In genomic region chr3:60531286-60531685, GRCm38 (mm10) we compare ENCODE assay signal across 11 mouse cellular contexts. TPM values are rescaled to one million over a fixed set of nuclear protein-coding genes. Genes with fewer than 3 reads are reported as not detected.
DNase-seq lines count a peak whose midpoint lies in the region; ATAC-seq lines count a peak whose summit lies in the region.
"Had no signal": no experiment of that assay in that cellular context is flagged by ENCODE, and none has a peak within 500 bp of the region (broad histone marks: within the 10 kb centered on the region; RNA-seq: fewer than 3 reads in every experiment).

No protein-coding gene starts in this region.

- WGBS in forebrain, embryonic 14.5 days, result 23% methylated on average over 5 of the region's 5 CpGs
- 54% methylated on average over 5 of the region's 5 CpGs for WGBS in forebrain, embryonic 12.5 days
- WGBS in limb, embryonic 13.5 days, result 34% methylated on average over 5 of the region's 5 CpGs
- WGBS in limb, embryonic 10.5 days, result 75% methylated on average over 5 of the region's 5 CpGs
- 1% methylated on average over 5 of the region's 5 CpGs for WGBS in macrophage (ENCODE audit: missing documents)

- peaks cover 24% of the 10 kb centered on the region for H3K4me1 ChIP-seq in forebrain, embryonic 14.5 days (ENCODE audit: control insufficient read depth, insufficient read depth, low read length)
- H3K4me1 ChIP-seq in forebrain, embryonic 12.5 days, result peaks cover 32% of the 10 kb centered on the region
- peaks cover 39% of the 10 kb centered on the region for H3K4me1 ChIP-seq in limb, embryonic 13.5 days
- H3K4me1 ChIP-seq in limb, embryonic 10.5 days, result peaks cover 21% of the 10 kb centered on the region

- H3K9ac ChIP-seq in forebrain, embryonic 14.5 days (ENCODE audit: low read length), result peak overlapping the region; percentile 13; the same call in 1 of the 2 replicates
- no peak overlapping the region for H3K9ac ChIP-seq in forebrain, embryonic 12.5 days
- no peak overlapping the region for H3K9ac ChIP-seq in limb, embryonic 13.5 days

- H3K4me2 ChIP-seq in forebrain, embryonic 14.5 days (ENCODE audit: low read length), result peak overlapping the region; percentile 0; the same call in 1 of the 2 replicates
- no peak overlapping the region for H3K4me2 ChIP-seq in forebrain, embryonic 12.5 days
- peak overlapping the region; percentile 39 for H3K4me2 ChIP-seq in limb, embryonic 13.5 days (replicated peaks)

- no peak for DNase-seq in forebrain, embryonic 14.5 days (ENCODE audit: low spot score)
- DNase-seq in limb, embryonic 10.5 days (ENCODE audit: low spot score), result no peak
- DNase-seq in thymus, postnatal 36 days, result no peak
- DNase-seq: cerebellum, adult 8-10 months; lung, adult 2 months had no signal

- H3K36me3 ChIP-seq in forebrain, embryonic 14.5 days (ENCODE audit: control insufficient read depth, insufficient read depth, low read length), result no peaks in the 10 kb centered on the region
- no peaks in the 10 kb centered on the region for H3K36me3 ChIP-seq in forebrain, embryonic 12.5 days (replicated peaks)
- no peaks in the 10 kb centered on the region for H3K36me3 ChIP-seq in limb, embryonic 13.5 days
- 0 out of 2 replicates have a peak, but pooled peaks cover 4% of the 10 kb centered on the region for H3K36me3 ChIP-seq in limb, embryonic 10.5 days
- peaks cover 12% of the 10 kb centered on the region; the same call in 1 of the 2 replicates for H3K36me3 ChIP-seq in macrophage (ENCODE audit: inconsistent target)

- peaks cover 100% of the 10 kb centered on the region for H3K79me2 ChIP-seq in macrophage (ENCODE audit: inconsistent target)

- no peaks in the 10 kb centered on the region for H3K9me3 ChIP-seq in forebrain, embryonic 14.5 days (replicated peaks; ENCODE audit: control insufficient read depth, low read length)
- H3K9me3 ChIP-seq in forebrain, embryonic 12.5 days, result no peaks in the 10 kb centered on the region
- no peaks in the 10 kb centered on the region for H3K9me3 ChIP-seq in limb, embryonic 13.5 days
- no peaks in the 10 kb centered on the region for H3K9me3 ChIP-seq in limb, embryonic 10.5 days (replicated peaks)

- no peaks in the 10 kb centered on the region for H3K27me3 ChIP-seq in forebrain, embryonic 14.5 days (replicated peaks; ENCODE audit: control insufficient read depth, insufficient read depth, low read length)
- H3K27me3 ChIP-seq in forebrain, embryonic 12.5 days, result no peaks in the 10 kb centered on the region
- H3K27me3 ChIP-seq in limb, embryonic 13.5 days, result no peaks in the 10 kb centered on the region
- H3K27me3 ChIP-seq in limb, embryonic 10.5 days (ENCODE audit: low read depth, poor library complexity, severe bottlenecking), result no peaks in the 10 kb centered on the region

- no peak overlapping the region for H3K27ac ChIP-seq in forebrain, embryonic 14.5 days (ENCODE audit: low read depth, low read length)
- no peak overlapping the region for H3K27ac ChIP-seq in forebrain, embryonic 12.5 days
- H3K27ac ChIP-seq in limb, embryonic 13.5 days, result no peak overlapping the region
- no peak overlapping the region for H3K27ac ChIP-seq in limb, embryonic 10.5 days
- H3K27ac ChIP-seq in macrophage, result peak overlapping the region; percentile 18; the same call in 1 of the 2 replicates
- H3K27ac ChIP-seq: kidney, postnatal 0 days had no signal

- ATAC-seq in forebrain, embryonic 14.5 days, result no peak
- no peak for ATAC-seq in forebrain, embryonic 12.5 days (ENCODE audit: low FRiP score)
- no peak for ATAC-seq in limb, embryonic 13.5 days (ENCODE audit: low FRiP score, low read depth)
- ATAC-seq in common myeloid progenitor, adult 5-6 weeks (replicated peaks; ENCODE audit: low read depth, poor library complexity, severe bottlenecking), result peak; percentile 17
- no peak for ATAC-seq in cerebellum, adult (ENCODE audit: insufficient number of reproducible peaks, low FRiP score, low TSS enrichment)

- H3K4me3 ChIP-seq in forebrain, embryonic 14.5 days (ENCODE audit: low read depth, low read length), result no peak overlapping the region
- H3K4me3 ChIP-seq in forebrain, embryonic 12.5 days (replicated peaks), result no peak overlapping the region
- no peak overlapping the region for H3K4me3 ChIP-seq in limb, embryonic 13.5 days
- H3K4me3 ChIP-seq in limb, embryonic 10.5 days, result no peak overlapping the region
- H3K4me3 ChIP-seq in macrophage (ENCODE audit: inconsistent target), result no peak overlapping the region

RNA-seq across cellular contexts. Expression of gene Mbnl1, which starts 58.7 kb away (rescaled TPM):
- 43.9 and 56.0 TPM in 2 replicates for polyA plus RNA-seq in forebrain, embryonic 14.5 days (2014; fragmentation: Nextera tagmentation; extraction: Ambion mirVana)
- polyA plus RNA-seq in forebrain, embryonic 12.5 days (2016; fragmentation: Nextera tagmentation; extraction: Ambion mirVana), result 37.3 and 39.9 TPM in 2 replicates
- 88.7 and 89.7 TPM in 2 replicates for polyA plus RNA-seq in limb, embryonic 13.5 days (2015; fragmentation: Nextera tagmentation; extraction: Ambion mirVana)
- 51.2 and 53.1 TPM in 2 replicates for polyA plus RNA-seq in limb, embryonic 10.5 days (2016; fragmentation: Nextera tagmentation; extraction: Ambion mirVana)
- total RNA-seq in common myeloid progenitor, adult 5-6 weeks (2017), result 788 and 813 TPM in 2 replicates
- total RNA-seq in macrophage (2018; cell fraction: chromatin; rRNA removed), result 1,000 to 10,000 TPM in 15 of 26 experiments, 100 to 1,000 TPM in 10, 10 to 100 TPM in 1; 83.6 to 1,534 (median 1,127) TPM
- 100 to 1,000 TPM; 334 to 648 (median 462) TPM for total RNA-seq in macrophage (2018; cell fraction: cytosol; rRNA removed)
- 1,000 to 10,000 TPM in 11 of 26 experiments, 100 to 1,000 TPM in 15; 271 to 1,882 (median 927) TPM for total RNA-seq in macrophage (2018; cell fraction: nucleus; rRNA removed)
- 311 to 412 TPM (median 370 TPM) in 3 replicates for polyA plus RNA-seq in macrophage (2018)
